Mouse (Mus musculus) MEL (cell line): ENCODE measurements around the gene Gamt. TPM values are rescaled to one million over a fixed set of nuclear protein-coding genes. Genes with fewer than 3 reads are reported as not detected.

Experiments used
- DNase-seq: peaks from one replicate; pipeline ENCODE4 v3.0.0; 2011; ENCODE audit warnings: low read depth, low spot score
- H3K27ac ChIP-seq: 2 replicates; pipeline ENCODE4 v1.5.1; 2012; ENCODE audit warnings: low read depth, mild to moderate bottlenecking, control low read depth, low read length, moderate library complexity; ENCODE audit not compliant: control insufficient read depth
- H3K27me3 ChIP-seq, 2 experiments: fragments of 150-350 bp in 1 of 2; sonication (generic) in 1 of 2; 2 replicates each; pipeline ENCODE4 v1.6.1; 2012; ENCODE audit warnings: low read length in 2 of 2, mild to moderate bottlenecking in 2 of 2, improper control_type of control experiment in 1 of 2, moderate library complexity in 1 of 2; ENCODE audit not compliant: insufficient read depth in 2 of 2, control insufficient read depth in 1 of 2
- H3K36me3 ChIP-seq, 2 experiments: 2 replicates each; pipeline ENCODE4 v1.6.1; 2012 to 2014; ENCODE audit warnings: low read length in 2 of 2, improper control_type of control experiment in 1 of 2, inconsistent platforms in 1 of 2, mild to moderate bottlenecking in 1 of 2; ENCODE audit not compliant: insufficient read depth in 2 of 2, control insufficient read depth in 1 of 2
- H3K4me1 ChIP-seq, 2 experiments: fragments of 150-350 bp in 1 of 2; sonication (generic) in 1 of 2; 2 replicates each; pipeline ENCODE4 v1.6.1; 2012; ENCODE audit warnings: low read length in 2 of 2, improper control_type of control experiment in 1 of 2, mild to moderate bottlenecking in 1 of 2; ENCODE audit not compliant: insufficient read depth in 2 of 2, control insufficient read depth in 1 of 2
- H3K4me3 ChIP-seq, 2 experiments: fragments of 150-350 bp in 1 of 2; sonication (generic) in 1 of 2; 2 replicates each; pipeline ENCODE4 v1.5.1; 2012; ENCODE audit warnings: low read depth in 2 of 2, low read length in 2 of 2, mild to moderate bottlenecking in 2 of 2, moderate library complexity in 2 of 2, control low read depth in 1 of 2, improper control_type of control experiment in 1 of 2; ENCODE audit not compliant: control insufficient read depth in 1 of 2, insufficient read depth in 1 of 2
- H3K79me2 ChIP-seq: 2 replicates; pipeline ENCODE4 v1.6.1; 2012; ENCODE audit warnings: mild to moderate bottlenecking, low read length, moderate library complexity; ENCODE audit not compliant: control insufficient read depth, poor library complexity, insufficient read depth
- H3K9ac ChIP-seq: 2 replicates; pipeline ENCODE4 v1.6.1; 2012; ENCODE audit warnings: low read depth, mild to moderate bottlenecking, control low read depth, low read length, moderate library complexity; ENCODE audit not compliant: control insufficient read depth, poor library complexity, severe bottlenecking
- H3K9me3 ChIP-seq: fragments of 150-350 bp; sonication (generic); replicated peaks from 2 replicates; pipeline ENCODE4 v1.6.1; 2012; ENCODE audit warnings: mild to moderate bottlenecking, low read length, improper control_type of control experiment, moderate library complexity; ENCODE audit not compliant: insufficient read depth
- BHLHE40 ChIP-seq: IDR thresholded peaks from 2 replicates; pipeline ENCODE4 v1.6.1; 2012; ENCODE audit warnings: low read depth, mild to moderate bottlenecking, inconsistent platforms, low read length, improper control_type of control experiment, borderline replicate concordance
- ELF1 ChIP-seq: IDR thresholded peaks from 2 replicates; pipeline ENCODE4 v1.6.1; 2014; ENCODE audit warnings: low read depth, mild to moderate bottlenecking, inconsistent platforms, low read length, improper control_type of control experiment, moderate library complexity
- ETS1 ChIP-seq: IDR thresholded peaks from 2 replicates; pipeline ENCODE4 v1.6.1; 2012; ENCODE audit warnings: low read depth, mild to moderate bottlenecking, inconsistent platforms, low read length, improper control_type of control experiment, moderate library complexity
- GATA1 ChIP-seq: IDR thresholded peaks from 2 replicates; pipeline ENCODE4 v1.6.1; 2011; ENCODE audit warnings: low read depth, low read length, improper control_type of control experiment
- HCFC1 ChIP-seq: IDR thresholded peaks from 2 replicates; pipeline ENCODE4 v1.6.1; 2012; ENCODE audit warnings: low read depth, mild to moderate bottlenecking, inconsistent platforms, low read length, improper control_type of control experiment, moderate library complexity
- KAT2A ChIP-seq: conservative IDR thresholded peaks from 2 replicates; pipeline ENCODE4 v1.6.1; 2012; ENCODE audit warnings: low read depth, low read length, improper control_type of control experiment, inconsistent platforms
- MAX ChIP-seq: IDR thresholded peaks from 2 replicates; pipeline ENCODE4 v1.6.1; 2011; ENCODE audit warnings: low read length, improper control_type of control experiment
- MXI1 ChIP-seq: IDR thresholded peaks from 2 replicates; pipeline ENCODE4 v1.6.1; 2011; ENCODE audit warnings: mild to moderate bottlenecking, low read depth, low read length, improper control_type of control experiment
- MYB ChIP-seq: IDR thresholded peaks from 2 replicates; pipeline ENCODE4 v1.6.1; 2011; ENCODE audit warnings: mild to moderate bottlenecking, low read depth, low read length, improper control_type of control experiment
- MYC ChIP-seq: IDR thresholded peaks from 2 replicates; pipeline ENCODE4 v1.6.1; 2011; ENCODE audit warnings: low read depth, mild to moderate bottlenecking, low read length, improper control_type of control experiment, moderate library complexity
- NELFE ChIP-seq: IDR thresholded peaks from 2 replicates; pipeline ENCODE4 v1.6.1; 2011; ENCODE audit warnings: low read depth, low read length, improper control_type of control experiment
- NRF1 ChIP-seq: IDR thresholded peaks from 2 replicates; pipeline ENCODE4 v1.6.1; 2014; ENCODE audit warnings: low read depth, mild to moderate bottlenecking, inconsistent platforms, low read length, improper control_type of control experiment, moderate library complexity; ENCODE audit not compliant: poor library complexity, insufficient read depth, severe bottlenecking
- POLR2A ChIP-seq, 2 experiments: IDR thresholded peaks; 2 replicates each; pipeline ENCODE4 v1.6.1; 2011 to 2012; ENCODE audit warnings: low read length in 2 of 2, mild to moderate bottlenecking in 2 of 2, control low read depth in 1 of 2, improper control_type of control experiment in 1 of 2, low read depth in 1 of 2, moderate library complexity in 1 of 2; ENCODE audit not compliant: control insufficient read depth in 1 of 2, insufficient read depth in 1 of 2, poor library complexity in 1 of 2
- POLR2AphosphoS2 ChIP-seq: IDR thresholded peaks from 2 replicates; pipeline ENCODE4 v1.6.1; 2011; ENCODE audit warnings: low read length, improper control_type of control experiment
- POLR2AphosphoS5 ChIP-seq: IDR thresholded peaks from 2 replicates; pipeline ENCODE4 v1.6.1; 2012; ENCODE audit warnings: low read depth, borderline replicate concordance, mild to moderate bottlenecking, inconsistent platforms, low read length, moderate library complexity, mixed read lengths
- RCOR1 ChIP-seq: IDR thresholded peaks from 2 replicates; pipeline ENCODE4 v1.6.1; 2012; ENCODE audit warnings: low read depth, mild to moderate bottlenecking, inconsistent platforms, low read length, improper control_type of control experiment
- SIN3A ChIP-seq: IDR thresholded peaks from 2 replicates; pipeline ENCODE4 v1.6.1; 2012; ENCODE audit warnings: low read length, improper control_type of control experiment, inconsistent platforms
- TBP ChIP-seq: IDR thresholded peaks from 2 replicates; pipeline ENCODE4 v1.8.0; 2011; ENCODE audit warnings: low read depth, low read length, improper control_type of control experiment
- TCF12 ChIP-seq: IDR thresholded peaks from 2 replicates; pipeline ENCODE4 v1.6.1; 2014; ENCODE audit warnings: low read depth, mild to moderate bottlenecking, inconsistent platforms, low read length, improper control_type of control experiment, moderate library complexity
- USF1 ChIP-seq: IDR thresholded peaks from 2 replicates; pipeline ENCODE4 v1.6.1; 2014; ENCODE audit warnings: low read depth, mild to moderate bottlenecking, inconsistent platforms, low read length, improper control_type of control experiment, moderate library complexity
- ZNF384 ChIP-seq: IDR thresholded peaks from 2 replicates; pipeline ENCODE4 v1.6.1; 2012; ENCODE audit warnings: low read depth, mild to moderate bottlenecking, inconsistent platforms, low read length, improper control_type of control experiment
- polyA plus RNA-seq, 2 experiments: library from polyadenylated mRNA; stranded (reverse) in 1 of 2; unstranded in 1 of 2; fragments of >175 nt in 1 of 2; fragments of >200 nt in 1 of 2; gene quantifications; 2 replicates each; pipeline versions ENCODE4 v1.2.1 to v1.2.4; 2012; ENCODE audit warnings: low replicate concordance in 2 of 2, low read depth in 1 of 2; ENCODE audit not compliant: insufficient read length in 2 of 2, insufficient read depth in 1 of 2, missing spikeins in 1 of 2
- total RNA-seq: library from RNA; depleted of rRNA; stranded (reverse); fragments of 300-350 nt; gene quantifications from 2 replicates; pipeline ENCODE4 v1.2.3, GENCODE M21; 2012

The Gamt gene
- total and polyA plus RNA-seq, 3 experiments, result 6.0 to 8.4 TPM; not detected in 1

DNA sequence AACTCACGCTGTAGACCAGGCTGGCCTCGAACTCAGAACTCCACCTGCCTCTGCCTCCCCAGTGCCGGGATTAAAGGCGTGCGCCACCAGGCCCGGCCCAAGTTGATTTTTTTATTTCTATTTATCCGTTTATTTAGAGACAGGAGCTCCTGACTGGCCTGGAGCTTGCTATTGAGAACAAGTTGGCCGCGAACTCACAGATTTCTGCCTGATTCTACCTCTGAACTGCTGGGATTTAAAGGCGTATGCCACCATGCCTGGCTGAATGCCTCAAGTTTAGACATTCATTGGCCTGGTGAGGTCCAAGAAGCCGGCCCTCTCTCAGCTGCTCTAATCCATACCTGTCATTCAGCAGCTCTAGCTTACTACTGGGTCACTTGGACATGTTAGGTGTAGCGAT lies 1.4 kb upstream of the Gamt start (continued):
- no peak for TF ChIP-seq POLR2AphosphoS5

DNA sequence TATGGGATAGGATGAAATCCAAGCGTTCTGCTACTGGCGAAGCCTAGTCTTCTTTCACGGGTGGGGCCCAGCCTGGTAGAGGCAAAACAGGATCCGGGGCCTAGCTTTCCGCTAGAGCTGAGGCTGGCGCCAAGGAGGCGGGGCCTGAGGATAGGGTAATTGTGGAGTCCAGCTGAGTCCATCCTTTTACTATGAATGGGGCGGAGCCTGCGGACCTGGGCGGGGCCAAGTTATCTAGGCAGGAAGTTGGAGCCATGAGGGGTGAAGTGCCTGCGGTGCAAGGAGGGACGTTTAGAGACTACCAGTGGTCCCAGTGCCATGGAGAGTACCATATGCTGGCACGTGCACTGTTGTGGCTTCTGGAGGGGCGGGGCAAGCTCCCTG lies 765 bp upstream of the Gamt start:
- Histone ChIP-seq H3K4me3 (peak overlapping the region; percentile 77 to 79), H3K36me3 (peaks cover 0 to 11% of the 10 kb centered on the region in 2 experiments; a peak in 2 of 4 replicates), H3K27me3 (no peaks in the 10 kb centered on the region), H3K9me3 (no peaks in the 10 kb centered on the region), H3K27ac (peak overlapping the region; percentile 90), H3K4me1 (peaks cover 3 to 22% of the 10 kb centered on the region in 2 experiments; a peak in 3 of 4 replicates), H3K79me2 (peaks cover 17% of the 10 kb centered on the region), H3K9ac (peak overlapping the region; percentile 87)
- TF ChIP-seq ELF1, result peak; percentile 89
- TF ChIP-seq NELFE, result peak; percentile 87
- TF ChIP-seq MYC, result peak; percentile 96
- TF ChIP-seq GATA1, result peak; percentile 71
- TF ChIP-seq MAX, result peak; percentile 92
- no peak for TF ChIP-seq ZNF384
- TF ChIP-seq MYB, result no peak
- no peak for TF ChIP-seq RCOR1
- no peak for TF ChIP-seq POLR2AphosphoS5
- TF ChIP-seq TCF12, result peak; percentile 30; the same call in 1 of the 2 replicates
- TF ChIP-seq ETS1, result peak; percentile 67
- TF ChIP-seq TBP, result peak; percentile 78
- peak; percentile 80 to 95 for TF ChIP-seq POLR2A (IDR thresholded peaks at IDR 0.05; ENCODE audit: control insufficient read depth in 1 of 2, insufficient read depth in 1 of 2, low read depth in 1 of 2, low read length in 2 of 2, poor library complexity in 1 of 2)
- TF ChIP-seq KAT2A, result no peak
- TF ChIP-seq HCFC1, result peak; percentile 70
- TF ChIP-seq BHLHE40, result peak; percentile 98
- TF ChIP-seq NRF1, result peak; percentile 20; the same call in 1 of the 2 replicates
- TF ChIP-seq USF1, result peak; percentile 28; the same call in 1 of the 2 replicates
- TF ChIP-seq SIN3A, result peak; percentile 87
- TF ChIP-seq POLR2AphosphoS2, result peak; percentile 87
- peak; percentile 96 for TF ChIP-seq MXI1
- peak; percentile 99 for DNase-seq
